ENCODE assay signal across 8 mouse cellular contexts in genomic region chrX:44789761-44790411, GRCm38 (mm10). TPM values are rescaled to one million over a fixed set of nuclear protein-coding genes. Genes with fewer than 3 reads are reported as not detected.
DNase-seq lines count a peak whose midpoint lies in the region; ATAC-seq lines count a peak whose summit lies in the region.

Gene Dcaf12l1 (minus strand): TSS chrX:44790197.

- peak; percentile 59 for DNase-seq in forebrain, embryonic 10.5 days (ENCODE audit: extremely low spot score, low spot score)
- DNase-seq in kidney, postnatal 36 days, result peak; percentile 31 to 73
- DNase-seq in thymus, postnatal 14 days, result peak; percentile 7

- WGBS in forebrain, embryonic 10.5 days, result 23% methylated on average over 47 of the region's 47 CpGs
- WGBS in heart, embryonic 16.5 days, result 22% methylated on average over 46 of the region's 47 CpGs
- 7% methylated on average over 46 of the region's 47 CpGs for WGBS in liver, embryonic 12.5 days (ENCODE audit: insufficient replicate concordance)
- 15% methylated on average over 47 of the region's 47 CpGs for WGBS in neural tube, embryonic 13.5 days

- H3K36me3 ChIP-seq in erythroblast, embryonic 14.5 days (ENCODE audit: control insufficient read depth), result no peaks in the 10 kb centered on the region
- no peaks in the 10 kb centered on the region for H3K36me3 ChIP-seq in forebrain, embryonic 10.5 days (replicated peaks)
- H3K36me3 ChIP-seq in heart, embryonic 16.5 days (ENCODE audit: control insufficient read depth, insufficient read depth), result no peaks in the 10 kb centered on the region
- H3K36me3 ChIP-seq in liver, embryonic 12.5 days, result no peaks in the 10 kb centered on the region
- no peaks in the 10 kb centered on the region for H3K36me3 ChIP-seq in neural tube, embryonic 13.5 days

- no peak for ATAC-seq in erythroblast, adult 5-6 weeks (replicated peaks; ENCODE audit: low FRiP score, poor library complexity, severe bottlenecking)
- ATAC-seq in heart, embryonic 16.5 days (replicated peaks; ENCODE audit: extremely low read depth, insufficient read depth, low FRiP score), result peak; percentile 82
- peak; percentile 94 for ATAC-seq in liver, embryonic 12.5 days
- ATAC-seq in neural tube, embryonic 13.5 days (ENCODE audit: low read depth), result peak; percentile 95

- peak within 1 kb of the TSS; percentile 84 for H3K4me2 ChIP-seq in heart, embryonic 16.5 days (ENCODE audit: low read depth, low read length)
- peak within 1 kb of the TSS; percentile 73 for H3K4me2 ChIP-seq in liver, embryonic 12.5 days
- peak within 1 kb of the TSS; percentile 67 for H3K4me2 ChIP-seq in neural tube, embryonic 13.5 days

- peak within 1 kb of the TSS; percentile 78 for H3K9ac ChIP-seq in heart, embryonic 16.5 days (ENCODE audit: low read length)
- peak within 1 kb of the TSS; percentile 58 for H3K9ac ChIP-seq in liver, embryonic 12.5 days
- peak within 1 kb of the TSS; percentile 76 for H3K9ac ChIP-seq in neural tube, embryonic 13.5 days

- peaks cover 4% of the 10 kb centered on the region for H3K4me1 ChIP-seq in erythroblast, embryonic 14.5 days (ENCODE audit: control insufficient read depth)
- H3K4me1 ChIP-seq in forebrain, embryonic 10.5 days, result no peaks in the 10 kb centered on the region
- H3K4me1 ChIP-seq in heart, embryonic 16.5 days (ENCODE audit: control insufficient read depth, insufficient read depth, low read length), result no peaks in the 10 kb centered on the region
- H3K4me1 ChIP-seq in liver, embryonic 12.5 days, result no peaks in the 10 kb centered on the region
- no peaks in the 10 kb centered on the region for H3K4me1 ChIP-seq in neural tube, embryonic 13.5 days (replicated peaks)

- H3K27ac ChIP-seq in forebrain, embryonic 10.5 days, result peak within 1 kb of the TSS; percentile 84
- H3K27ac ChIP-seq in heart, embryonic 16.5 days (ENCODE audit: low read length), result no peak within 1 kb of the TSS
- no peak within 1 kb of the TSS for H3K27ac ChIP-seq in liver, embryonic 12.5 days
- 0 out of 2 replicates have a peak within 1 kb of the TSS, but pooled peaks have one; percentile 33 for H3K27ac ChIP-seq in neural tube, embryonic 13.5 days (replicated peaks)

- peaks cover 16% of the 10 kb centered on the region for H3K9me3 ChIP-seq in erythroblast, embryonic 14.5 days (ENCODE audit: control insufficient read depth, low read length)
- H3K9me3 ChIP-seq in forebrain, embryonic 10.5 days, result no peaks in the 10 kb centered on the region
- H3K9me3 ChIP-seq in heart, embryonic 16.5 days (replicated peaks; ENCODE audit: control insufficient read depth, low read length), result no peaks in the 10 kb centered on the region
- H3K9me3 ChIP-seq in liver, embryonic 12.5 days (replicated peaks), result no peaks in the 10 kb centered on the region
- no peaks in the 10 kb centered on the region for H3K9me3 ChIP-seq in neural tube, embryonic 13.5 days

- peak within 1 kb of the TSS; percentile 54 for H3K4me3 ChIP-seq in erythroblast, embryonic 14.5 days (replicated peaks)
- H3K4me3 ChIP-seq in forebrain, embryonic 10.5 days, result peak within 1 kb of the TSS; percentile 58
- peak within 1 kb of the TSS; percentile 58 for H3K4me3 ChIP-seq in heart, embryonic 16.5 days (ENCODE audit: low read length)
- H3K4me3 ChIP-seq in liver, embryonic 12.5 days, result peak within 1 kb of the TSS; percentile 53
- H3K4me3 ChIP-seq in neural tube, embryonic 13.5 days, result peak within 1 kb of the TSS; percentile 52

- H3K27me3 ChIP-seq in erythroblast, embryonic 14.5 days (ENCODE audit: control insufficient read depth), result peaks cover 3% of the 10 kb centered on the region
- peaks cover 8% of the 10 kb centered on the region; the same call in 1 of the 2 replicates for H3K27me3 ChIP-seq in forebrain, embryonic 10.5 days (ENCODE audit: poor library complexity, severe bottlenecking)
- no peaks in the 10 kb centered on the region for H3K27me3 ChIP-seq in heart, embryonic 16.5 days (ENCODE audit: control insufficient read depth, insufficient read depth, low read length)
- no peaks in the 10 kb centered on the region for H3K27me3 ChIP-seq in liver, embryonic 12.5 days (replicated peaks)
- no peaks in the 10 kb centered on the region for H3K27me3 ChIP-seq in neural tube, embryonic 13.5 days

RNA-seq across cellular contexts. Expression of gene Dcaf12l1, which starts in this region (rescaled TPM):
- polyA plus RNA-seq in erythroblast, embryonic 14.5 days (2012), result 0.02 TPM in 1 of 2 replicates, not detected in the other
- total RNA-seq in erythroblast, adult 5-6 weeks (2015; ENCODE audit: low replicate concordance), result 0.42 TPM in 1 of 2 replicates, not detected in the other
- total RNA-seq in erythroblast, adult 5-6 weeks (2017; ENCODE audit: low replicate concordance), result not detected in 2 replicates
- 6.6 and 6.7 TPM in 2 replicates for polyA plus RNA-seq in forebrain, embryonic 10.5 days (2016; fragmentation: Nextera tagmentation; extraction: Ambion mirVana)
- 4.7 and 4.9 TPM in 2 replicates for polyA plus RNA-seq in heart, embryonic 16.5 days (2015; fragmentation: Nextera tagmentation; extraction: Ambion mirVana)
- 2.7 and 3.1 TPM in 2 replicates for polyA plus RNA-seq in liver, embryonic 12.5 days (2016; fragmentation: Nextera tagmentation; extraction: Ambion mirVana)
- polyA plus RNA-seq in neural tube, embryonic 13.5 days (2015; fragmentation: Nextera tagmentation; extraction: Ambion mirVana), result 5.8 and 7.4 TPM in 2 replicates

Comparison
In these comparisons a context has a peak if more than half of its experiments do, and no peak if none do; other contexts are left out.
1. DNase-seq: peak in every context shown above with its lines; median percentile 59 in forebrain, embryonic 10.5 days; 52 in kidney, postnatal 36 days; 7 in thymus, postnatal 14 days.
2. H3K27ac ChIP-seq: peak in forebrain, embryonic 10.5 days (single experiment) and neural tube, embryonic 13.5 days (single experiment); none in heart, embryonic 16.5 days (single experiment) and liver, embryonic 12.5 days (single experiment).
3. Peak in every context shown above with its lines, with median percentiles within 50 percentile points of each other: H3K4me3 ChIP-seq, H3K4me2 ChIP-seq and H3K9ac ChIP-seq.